Mouse (Mus musculus): ENCODE data around the gene Hspa14.

Gene Hspa14

DNA sequence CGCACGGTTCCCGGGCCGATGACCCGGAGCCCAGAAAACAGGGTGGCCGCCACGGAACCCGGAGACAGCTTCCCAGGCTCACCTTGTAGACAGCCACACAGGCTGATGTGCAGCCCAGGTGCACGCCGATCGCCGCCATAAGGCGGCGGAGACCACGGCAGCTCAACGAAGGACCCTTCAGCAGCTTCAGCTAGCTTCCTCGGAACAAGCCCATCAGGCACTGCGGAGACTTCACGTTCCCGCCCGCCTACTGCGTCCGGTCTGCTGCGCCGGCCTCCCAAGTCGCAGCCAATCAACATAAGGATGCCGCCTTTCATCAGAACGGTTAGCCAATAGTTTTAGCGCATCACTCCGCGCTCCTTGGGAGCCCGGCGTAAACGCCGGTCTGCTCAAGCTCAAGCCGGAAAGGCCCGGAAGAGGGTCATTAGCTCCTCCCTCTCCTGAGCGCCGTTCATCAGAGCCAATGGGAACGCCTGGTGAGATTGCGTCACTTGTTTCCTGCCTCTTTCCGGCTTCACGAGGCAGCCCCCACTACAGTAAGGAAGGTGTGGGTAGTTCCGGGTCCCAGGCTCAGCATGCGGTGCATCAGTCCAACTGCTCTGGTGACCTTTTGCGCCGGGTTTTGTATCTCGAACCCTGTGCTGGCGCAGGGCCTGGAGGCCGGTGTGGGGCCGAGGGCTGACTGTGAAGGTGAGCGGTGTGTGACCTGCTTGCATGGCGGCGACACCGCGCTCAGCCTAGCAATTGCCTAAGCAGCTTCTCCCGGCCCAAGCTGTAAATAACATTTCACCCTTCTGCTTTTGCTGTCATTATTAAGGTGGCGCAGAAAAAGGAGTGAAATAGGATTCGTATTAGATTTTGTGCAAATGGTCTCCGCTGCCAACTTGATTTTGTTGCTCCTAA is at the start of gene Hspa14, which contains the start of the genes Gm45902 and Cdnf:
Hspa14 (minus strand) TSS at position 263 of the 903 bp plus-strand sequence.
Gm45902 (minus strand) TSS at position 239 of the 903 bp plus-strand sequence.
Cdnf (plus strand) TSS at position 479 of the 903 bp plus-strand sequence.
- peak; percentile 98 for DNase-seq

DNA sequence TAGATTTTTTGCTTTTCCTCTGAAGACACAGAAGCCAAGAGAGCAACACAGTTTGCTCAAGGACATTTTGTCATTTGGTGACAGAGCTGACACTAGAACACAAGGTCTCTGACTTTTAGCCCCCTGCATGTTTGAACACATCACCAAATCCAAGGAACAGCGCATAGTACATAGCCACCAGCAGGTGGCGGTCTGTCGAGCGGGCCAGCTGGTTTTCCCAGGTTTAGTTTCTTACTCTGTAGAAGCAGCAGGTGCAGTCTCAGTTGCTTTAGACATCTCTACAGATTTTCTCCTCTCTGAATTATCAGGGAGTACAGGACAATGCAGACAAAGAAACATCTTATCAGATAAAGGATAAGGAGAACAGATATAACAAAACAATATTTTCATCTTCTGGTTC is 34.0 kb upstream of the Hspa14 start:
- peak; percentile 61 for DNase-seq

DNA sequence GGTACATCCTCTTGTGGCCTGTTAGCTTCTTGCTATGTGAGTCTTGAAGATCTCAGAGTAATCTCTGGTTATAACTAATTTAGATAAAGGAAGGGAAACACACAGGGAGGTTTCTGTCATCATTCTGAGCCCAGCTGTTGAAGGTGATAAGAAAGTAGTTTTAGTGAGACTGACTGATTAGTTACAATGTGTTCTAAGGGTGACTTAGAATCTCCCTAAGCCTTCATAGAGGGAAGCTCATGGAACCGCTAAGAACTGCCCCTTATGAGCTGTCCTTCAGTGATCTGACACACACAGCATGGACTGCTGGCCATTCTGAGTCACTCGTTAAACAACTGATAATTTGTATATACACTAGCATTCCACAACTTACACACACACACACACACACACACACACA is 33.4 kb upstream of the Hspa14 start:
- DNase-seq = no peak

DNA sequence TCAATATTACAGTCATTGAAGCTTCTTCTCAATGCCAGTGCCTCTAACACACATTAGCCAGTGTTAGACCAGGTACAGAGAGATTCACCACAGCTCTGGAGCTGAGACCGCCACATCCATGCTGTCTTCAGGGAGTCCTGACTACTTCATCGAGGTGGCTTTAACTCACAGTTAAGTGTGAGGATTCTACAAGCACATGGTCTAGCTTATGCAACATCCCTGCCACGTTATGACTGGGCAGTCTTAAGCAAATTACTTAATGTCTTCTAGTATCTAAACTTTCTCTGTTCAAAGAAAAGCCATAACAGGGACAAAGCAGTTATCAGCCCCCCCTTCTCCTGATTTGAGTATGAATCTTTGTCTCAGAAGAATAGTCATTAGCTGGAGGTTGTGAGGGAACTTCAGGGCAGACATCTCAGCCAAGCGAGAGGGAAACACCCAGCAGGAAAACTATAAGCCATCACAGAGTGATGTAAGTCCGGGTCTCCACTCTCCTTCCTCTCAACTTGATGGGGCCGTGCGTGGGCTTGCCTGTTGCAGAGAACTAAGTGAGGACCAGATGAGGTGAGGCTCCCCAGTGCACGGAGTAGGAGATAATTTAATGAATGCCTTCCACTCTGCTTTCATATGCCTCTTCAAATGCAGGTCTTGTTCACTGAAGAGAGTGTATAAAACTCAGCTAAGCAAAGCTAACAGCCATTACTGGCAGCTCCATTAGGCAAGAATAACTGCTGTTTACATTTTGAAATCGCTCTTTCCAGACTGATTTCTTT is 28.9 kb upstream of the Hspa14 start:
- no peak for DNase-seq

GRCm38 (mm10) chr2:3526288-3526687 is 13.7 kb upstream of the Hspa14 start:
- DNase-seq = no peak

GRCm38 (mm10) chr2:3522558-3522957 is 9.9 kb upstream of the Hspa14 start:
- no peak for DNase-seq

GRCm38 (mm10) chr2:3512076-3512475 is 538 bp downstream of the Hspa14 start:
- DNase-seq = peak; percentile 16

DNA sequence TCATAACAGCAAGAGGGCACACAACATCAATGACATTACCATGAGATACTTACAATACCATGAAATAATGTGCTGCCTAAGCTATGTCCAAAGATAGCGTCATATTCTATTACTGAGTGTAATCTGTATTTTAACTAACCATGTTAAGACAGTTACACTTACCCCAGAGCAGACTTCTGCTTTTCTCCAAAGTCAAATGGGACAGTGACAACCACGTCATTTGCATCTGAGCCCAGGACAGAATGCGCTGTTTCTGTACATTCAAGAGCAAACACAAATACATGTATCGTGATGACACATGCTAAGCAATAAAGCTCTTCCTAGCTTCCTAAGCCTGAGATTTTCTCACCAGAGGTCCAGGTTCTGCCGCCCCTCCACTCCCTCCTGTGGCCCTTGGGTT is 11.7 kb downstream of the Hspa14 start:
- no peak for DNase-seq

DNA sequence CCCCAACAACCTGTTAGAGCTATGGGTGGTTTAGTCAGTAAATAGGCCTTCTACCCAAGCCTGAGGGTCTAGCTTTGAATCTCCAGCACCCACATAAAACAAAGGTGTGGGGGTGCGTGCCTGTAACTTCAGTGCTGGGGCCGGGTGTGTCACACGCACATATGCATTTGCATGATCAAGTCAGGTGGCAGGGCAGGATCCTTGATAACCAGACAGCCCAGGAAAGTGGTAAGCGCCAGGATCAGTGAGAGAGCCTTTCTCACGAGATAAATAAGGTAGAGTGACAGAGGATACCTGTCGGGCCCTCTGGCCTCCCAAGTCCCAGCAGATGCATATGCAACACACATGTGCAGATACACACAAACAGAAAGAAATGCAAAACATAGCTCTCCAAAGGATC is 13.1 kb downstream of the Hspa14 start:
- DNase-seq = no peak

DNA sequence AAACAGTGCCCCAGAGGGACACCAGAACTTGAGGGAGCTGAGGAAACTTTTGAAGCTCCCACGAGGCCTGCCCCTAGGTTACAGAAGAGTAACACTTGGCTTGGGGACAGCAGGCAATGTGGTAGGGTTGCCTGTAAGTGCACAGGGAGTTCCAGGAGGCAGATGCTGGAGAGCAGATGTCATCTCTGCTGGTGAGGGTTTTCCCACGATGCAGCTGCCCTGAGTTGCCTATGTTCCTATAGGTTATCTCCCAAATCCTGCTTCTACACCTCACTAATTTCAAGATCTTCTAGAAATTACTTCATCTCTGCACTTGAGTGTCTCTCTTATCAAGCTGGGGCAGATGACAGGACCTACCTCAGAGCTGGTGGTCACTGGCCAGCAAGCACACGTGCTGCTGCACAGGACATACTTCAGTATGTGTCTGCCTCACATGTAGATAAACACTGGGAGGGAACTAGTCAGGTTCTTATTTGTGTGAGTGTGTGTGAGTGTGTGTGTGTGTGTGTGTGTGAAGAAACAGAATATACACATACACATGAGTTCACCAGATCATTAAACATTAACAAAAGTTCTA is 18.7 kb downstream of the Hspa14 start:
- no peak for DNase-seq

DNA sequence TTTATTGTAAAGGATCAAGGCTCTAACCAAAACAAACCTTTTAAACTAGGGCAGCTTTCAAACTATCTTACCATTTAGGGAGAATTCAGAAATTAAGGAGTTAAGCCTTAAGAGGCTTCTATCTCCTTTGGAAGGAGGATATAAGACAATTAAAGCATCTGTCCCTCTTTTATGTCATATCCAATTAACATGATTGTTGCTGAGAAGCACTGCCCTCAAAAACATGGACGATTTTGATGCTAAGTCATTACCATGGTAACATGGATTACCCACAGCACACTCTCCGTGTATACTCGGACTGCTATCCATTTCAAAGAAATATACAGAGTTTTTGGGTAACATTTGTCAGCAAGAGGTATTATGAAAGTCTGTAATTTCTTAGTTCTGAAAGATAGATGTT is 22.8 kb downstream of the Hspa14 start:
- DNase-seq = no peak

- no peak for DNase-seq
Observed at GRCm38 (mm10) chr2:3480239-3480638, 32.4 kb downstream of the Hspa14 start.

DNA sequence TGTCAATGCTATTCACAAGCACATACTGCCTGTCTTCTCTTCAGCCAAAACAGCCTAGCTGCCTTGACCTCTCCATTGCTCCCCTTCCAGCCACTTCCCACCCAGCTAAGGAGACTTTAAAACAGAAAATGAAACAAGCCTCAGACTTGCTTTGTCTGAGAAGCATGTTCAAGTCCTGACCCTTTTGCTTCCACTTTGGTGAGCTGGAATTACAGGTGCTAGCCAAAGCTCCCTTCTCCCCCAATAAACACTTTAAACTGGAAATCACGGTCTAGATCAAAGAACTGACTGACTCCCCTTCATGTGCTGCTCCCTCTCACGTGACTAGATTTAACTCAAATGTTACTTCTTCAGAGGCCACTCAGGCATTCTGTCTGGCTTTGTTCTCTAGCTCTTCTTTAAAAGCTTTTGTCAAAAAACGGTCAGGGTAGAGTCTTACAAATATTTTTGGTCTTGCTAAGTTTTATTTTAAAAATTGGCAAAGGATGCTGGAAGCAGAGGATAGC is 36.8 kb downstream of the Hspa14 start:
- DNase-seq = peak; percentile 10

DNA sequence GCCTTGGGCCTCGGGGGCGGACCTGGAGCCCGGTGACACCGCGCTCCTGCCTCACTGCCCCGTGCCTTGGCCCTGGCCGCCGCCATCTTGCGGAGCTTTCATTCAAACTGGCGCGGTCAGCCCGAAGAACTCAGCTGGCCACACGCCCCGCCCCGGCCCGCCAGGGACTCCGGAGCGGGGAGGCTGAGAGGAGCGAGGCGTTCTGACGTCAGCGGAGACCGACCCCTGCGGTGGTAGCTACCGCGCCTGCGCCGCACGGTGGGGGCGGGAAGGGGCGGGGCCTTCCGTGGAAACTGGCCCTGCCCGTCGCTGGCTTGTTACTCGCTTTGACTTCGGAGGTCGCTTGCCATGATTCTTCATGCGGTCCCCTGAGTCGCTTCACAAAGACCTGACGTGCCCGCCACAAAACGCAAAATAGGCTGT is 37.7 kb downstream of the Hspa14 start, which contains the start of gene Suv39h2:
Suv39h2 (minus strand) TSS at position 171 of the 423 bp plus-strand sequence.
- DNase-seq = peak; percentile 97

- DNase-seq = peak; percentile 60
Observed at GRCm38 (mm10) chr2:3474361-3474805, 38.2 kb downstream of the Hspa14 start.

GRCm38 (mm10) chr2:3473891-3474290 is 38.7 kb downstream of the Hspa14 start:
- DNase-seq = no peak

DNA sequence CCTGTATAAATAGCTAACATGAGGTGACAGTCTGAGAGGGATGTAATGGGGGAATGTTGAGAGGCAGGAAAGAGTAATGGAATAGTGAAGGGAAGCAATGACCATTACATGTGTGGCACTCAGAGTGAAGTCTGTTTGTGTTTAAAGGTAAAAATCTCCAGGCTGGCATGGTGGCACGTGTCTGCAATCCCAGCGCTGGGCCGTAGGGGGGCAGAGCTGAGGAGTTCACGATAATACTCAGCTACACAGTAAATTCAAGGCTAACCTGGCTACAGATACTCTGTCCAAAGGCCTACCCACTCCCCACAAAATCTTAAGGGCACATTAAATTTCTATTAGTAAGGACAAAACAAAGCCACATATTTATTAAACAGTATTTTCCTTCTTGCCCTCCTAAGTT is 56.0 kb downstream of the Hspa14 start:
- DNase-seq = no peak

- no peak for DNase-seq
Observed at GRCm38 (mm10) chr2:3453096-3453495, 59.5 kb downstream of the Hspa14 start.

- DNase-seq = no peak
Observed at GRCm38 (mm10) chr2:3449431-3449830, 63.2 kb downstream of the Hspa14 start.

GRCm38 (mm10) chr2:3445984-3446383 is 66.6 kb downstream of the Hspa14 start:
- no peak for DNase-seq

DNA sequence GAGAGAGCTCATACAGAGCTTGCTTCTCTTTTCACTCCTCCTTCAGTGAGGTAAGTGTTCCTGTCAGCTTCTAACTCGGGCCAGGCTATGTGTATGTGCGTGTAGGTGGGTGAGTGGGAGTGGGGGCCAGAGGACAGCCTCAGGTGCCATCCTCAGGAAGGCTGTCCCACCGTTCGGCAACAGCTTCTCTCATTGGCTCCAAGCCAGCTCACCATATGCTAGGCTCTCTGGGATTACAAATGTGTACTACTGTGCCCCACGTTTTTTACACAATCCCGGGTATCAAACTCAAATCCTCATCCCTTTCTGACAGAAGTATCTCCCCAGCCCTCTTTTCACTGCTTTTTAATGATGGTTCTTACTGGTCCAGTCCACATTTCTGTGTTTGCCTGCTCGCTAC is 68.4 kb downstream of the Hspa14 start:
- DNase-seq = no peak

Data from lung, postnatal 36 days (tissue).